Mouse (Mus musculus): Measurements from ENCODE around the gene Pde8b.

- TF ChIP-seq CTCF (IDR thresholded peaks at IDR 0.05; ENCODE audit: borderline replicate concordance, extremely low read depth, insufficient read depth, insufficient read length) (no peak), POLR2A (IDR thresholded peaks at IDR 0.05; ENCODE audit: borderline replicate concordance, extremely low read depth, insufficient read depth, insufficient read length, poor library complexity, severe bottlenecking) (no peak)
Measured at GRCm38 (mm10) chr13:95160211-95160610, 89.9 kb downstream of the Pde8b start.

All from brain, embryonic 14.5 days (tissue).